Mouse (Mus musculus) hindbrain, embryonic 11.5 days (tissue): Measurements from ENCODE around the gene Pnmal2. TPM values are rescaled to one million over a fixed set of nuclear protein-coding genes. Genes with fewer than 3 reads are reported as not detected.

Experiments used
- ATAC-seq: fragments of 200-750 bp; cut with Nextera tagmentation; 2 replicates; pipeline ENCODE4 v1.8.0; 2017; ENCODE audit warnings: mild to moderate bottlenecking, moderate TSS enrichment, moderate library complexity; ENCODE audit not compliant: low FRiP score
- DNase-seq: peaks from one replicate; pipeline ENCODE4 v3.0.0-alpha.2; 2015; ENCODE audit warnings: low spot score
- H3K27ac ChIP-seq: fragments of 300-500 bp; sonication (generic); 2 replicates; pipeline ENCODE4 v1.5.1; 2014; ENCODE audit warnings: mild to moderate bottlenecking, low read depth, low read length
- H3K27me3 ChIP-seq: fragments of 300-500 bp; sonication (generic); 2 replicates; pipeline ENCODE4 v1.6.1; 2014; ENCODE audit warnings: mild to moderate bottlenecking, low read length, moderate library complexity, mixed read lengths; ENCODE audit not compliant: control insufficient read depth, insufficient read depth
- H3K36me3 ChIP-seq: fragments of 300-500 bp; sonication (generic); 2 replicates; pipeline ENCODE4 v1.6.1; 2014; ENCODE audit warnings: mild to moderate bottlenecking, low read length, moderate library complexity, mixed read lengths; ENCODE audit not compliant: control insufficient read depth, insufficient read depth
- H3K4me1 ChIP-seq: fragments of 300-500 bp; sonication (generic); replicated peaks from 2 replicates; pipeline ENCODE4 v1.6.1; 2014; ENCODE audit warnings: low read length, mixed read lengths; ENCODE audit not compliant: control insufficient read depth, insufficient read depth
- H3K4me2 ChIP-seq: fragments of 300-500 bp; sonication (generic); replicated peaks from 2 replicates; pipeline ENCODE4 v1.6.1; 2014; ENCODE audit warnings: mild to moderate bottlenecking, low read depth, low read length
- H3K4me3 ChIP-seq: fragments of 300-500 bp; sonication (generic); 2 replicates; pipeline ENCODE4 v1.5.1; 2014; ENCODE audit warnings: low read depth, low read length
- H3K9ac ChIP-seq: fragments of 300-500 bp; sonication (generic); 2 replicates; pipeline ENCODE4 v1.6.1; 2014; ENCODE audit warnings: low read depth, low read length
- H3K9me3 ChIP-seq: fragments of 300-500 bp; sonication (generic); 2 replicates; pipeline ENCODE4 v1.6.1; 2016; ENCODE audit warnings: low read length; ENCODE audit not compliant: control insufficient read depth
- WGBS: fragments of 180-500 bp; shearing (Covaris S2); extraction: QIAGEN DNeasy Blood & Tissue Kit; methylation state at CpG from one replicate; pipeline ENCODE4 v1.1.7; 2014; 5-methylcytosine and 5-hydroxymethylcytosine counted together
- polyA plus RNA-seq: library from polyadenylated mRNA; unstranded; fragments of >200 nt; fragmentation: Nextera tagmentation; extraction: Ambion mirVana; gene quantifications from 2 replicates; pipeline ENCODE4 v1.2.1, GENCODE M21; 2014

Gene Pnmal2
- 7.8 and 11.0 TPM in 2 replicates for polyA plus RNA-seq

GRCm38 (mm10) chr7:16944061-16944807 is at the start of gene Pnmal2:
Gene Pnmal2, plus strand, starts transcription at chr7:16944682.
- no peaks in the 10 kb centered on the region for H3K9me3 ChIP-seq
- peaks cover 25% of the 10 kb centered on the region; the same call in 1 of the 2 replicates for H3K4me1 ChIP-seq
- ATAC-seq (peak; percentile 90), DNase-seq (peak; percentile 94)
- H3K27ac ChIP-seq: peak within 1 kb of the TSS; percentile 67
- peak within 1 kb of the TSS; percentile 87 for H3K4me2 ChIP-seq
- 16% methylated on average over 33 of the region's 36 CpGs for WGBS
- H3K9ac ChIP-seq: peak within 1 kb of the TSS; percentile 81
- H3K4me3 ChIP-seq: peak within 1 kb of the TSS; percentile 67
- H3K36me3 ChIP-seq: no peaks in the 10 kb centered on the region
- H3K27me3 ChIP-seq: peaks cover 44% of the 10 kb centered on the region

- Histone ChIP-seq H3K9me3 (no peaks in the 10 kb centered on the region), H3K36me3 (no peaks in the 10 kb centered on the region), H3K27me3 (peaks cover 19% of the 10 kb centered on the region), H3K9ac (no peak overlapping the region), H3K4me2 (peak overlapping the region; percentile 35), H3K27ac (peak overlapping the region; percentile 62; the same call in 1 of the 2 replicates), H3K4me3 (peak overlapping the region; percentile 12), H3K4me1 (peaks cover 18% of the 10 kb centered on the region)
- ATAC-seq (peak; percentile 39), DNase-seq (peak; percentile 87)
- WGBS: under 1% methylated on average over 24 of the region's 24 CpGs
Measured at GRCm38 (mm10) chr7:16895000-16895399, 49.5 kb upstream of the Pnmal2 start.

- DNase-seq (no peak), ATAC-seq (no peak)
- Histone ChIP-seq H3K9me3 (no peaks in the 10 kb centered on the region), H3K27me3 (peaks cover 16% of the 10 kb centered on the region), H3K27ac (no peak overlapping the region), H3K4me2 (peak overlapping the region; percentile 35; the same call in 1 of the 2 replicates), H3K9ac (no peak overlapping the region), H3K4me1 (peaks cover 19% of the 10 kb centered on the region), H3K36me3 (no peaks in the 10 kb centered on the region), H3K4me3 (peak overlapping the region; percentile 12)
- WGBS: 27% methylated on average over 10 of the region's 10 CpGs
Measured at GRCm38 (mm10) chr7:16895511-16895910, 49.0 kb upstream of the Pnmal2 start.

DNA sequence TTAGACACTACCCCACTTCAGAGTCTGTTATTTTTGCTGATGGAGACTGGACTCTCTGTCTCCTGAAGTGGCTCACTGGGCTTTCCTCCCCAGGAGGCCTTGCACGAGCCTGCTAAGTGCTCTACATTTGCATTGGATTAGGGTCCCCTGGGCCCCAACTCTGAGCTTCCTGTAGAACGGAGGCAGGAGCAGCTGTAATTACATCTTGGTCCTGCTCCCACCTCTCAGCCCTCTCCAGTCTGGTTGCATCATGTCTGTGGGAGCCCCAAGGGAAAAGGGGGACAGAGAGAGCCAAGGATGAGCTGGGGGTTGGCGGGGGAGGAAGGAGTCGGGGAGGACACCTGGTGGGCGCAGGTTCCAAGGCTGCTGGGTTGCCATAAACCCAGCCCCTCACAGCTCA is 44.0 kb upstream of the Pnmal2 start:
- 19% methylated on average over 4 of the region's 5 CpGs for WGBS
- H3K9me3 ChIP-seq: no peaks in the 10 kb centered on the region

GRCm38 (mm10) chr7:16903439-16903955 is 41.0 kb upstream of the Pnmal2 start:
- no peak overlapping the region for H3K9ac ChIP-seq
- H3K4me3 ChIP-seq: no peak overlapping the region
- no peaks in the 10 kb centered on the region for H3K27me3 ChIP-seq
- H3K36me3 ChIP-seq: no peaks in the 10 kb centered on the region
- WGBS: 83% methylated on average over 2 of the region's 2 CpGs
- DNase-seq (no peak), ATAC-seq (no peak)
- H3K27ac ChIP-seq: no peak overlapping the region
- H3K4me2 ChIP-seq: no peak overlapping the region
- H3K9me3 ChIP-seq: no peaks in the 10 kb centered on the region
- H3K4me1 ChIP-seq: peaks cover 4% of the 10 kb centered on the region

More for the DNA sequence above, 44.0 kb upstream of the Pnmal2 start:
- ATAC-seq: no peak
- no peak for DNase-seq
- Histone ChIP-seq H3K36me3 (no peaks in the 10 kb centered on the region), H3K27me3 (no peaks in the 10 kb centered on the region), H3K27ac (no peak overlapping the region; the same call in 1 of the 2 replicates), H3K4me3 (no peak overlapping the region), H3K4me1 (peaks cover 4% of the 10 kb centered on the region), H3K4me2 (no peak overlapping the region), H3K9ac (no peak overlapping the region)

DNA sequence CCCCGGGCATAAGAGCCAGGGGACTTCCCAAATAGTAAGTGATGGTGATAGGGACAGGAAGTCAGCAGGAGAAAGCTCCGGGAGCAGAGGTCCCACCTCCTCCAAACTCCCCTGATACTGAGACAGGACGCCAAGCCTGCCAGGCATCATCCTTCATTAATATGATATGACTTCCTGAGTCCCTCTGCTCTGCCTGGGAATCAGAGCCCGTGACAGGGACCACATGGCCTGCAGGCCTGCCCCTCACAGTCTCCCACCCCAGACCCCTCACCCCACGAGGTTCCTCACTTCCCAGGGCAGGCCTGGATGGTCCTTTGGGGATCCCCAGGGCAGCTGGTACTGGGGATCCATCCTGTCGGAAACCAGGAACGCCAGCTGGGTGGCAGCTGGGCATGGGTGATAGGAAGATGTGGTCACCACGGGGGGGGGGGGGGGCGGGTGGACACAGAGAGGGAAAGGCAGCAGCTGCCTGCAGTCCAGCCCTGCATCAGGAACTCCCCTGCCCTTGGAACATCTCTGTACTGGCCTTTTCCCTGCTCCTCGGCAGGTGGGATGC is 40.3 kb upstream of the Pnmal2 start:
- Histone ChIP-seq H3K9me3 (no peaks in the 10 kb centered on the region), H3K27me3 (no peaks in the 10 kb centered on the region), H3K4me2 (no peak overlapping the region), H3K36me3 (no peaks in the 10 kb centered on the region), H3K4me3 (no peak overlapping the region), H3K4me1 (peaks cover 6% of the 10 kb centered on the region), H3K27ac (no peak overlapping the region), H3K9ac (no peak overlapping the region)
- no peak for DNase-seq
- no peak; the same call in 1 of the 2 replicates for ATAC-seq
- WGBS: 67% methylated on average over 7 of the region's 10 CpGs

- DNase-seq (no peak), ATAC-seq (peak; percentile 25; the same call in 1 of the 2 replicates)
- no peaks in the 10 kb centered on the region for H3K27me3 ChIP-seq
- no peak overlapping the region for H3K4me3 ChIP-seq
- no peak overlapping the region for H3K9ac ChIP-seq
- H3K9me3 ChIP-seq: no peaks in the 10 kb centered on the region
- H3K4me2 ChIP-seq: no peak overlapping the region
- H3K4me1 ChIP-seq: peaks cover 5% of the 10 kb centered on the region
- H3K36me3 ChIP-seq: no peaks in the 10 kb centered on the region
- WGBS: 54% methylated on average over 9 of the region's 9 CpGs
- 0 out of 2 replicates have a peak overlapping the region, but pooled peaks have one; percentile 6 for H3K27ac ChIP-seq
Measured at GRCm38 (mm10) chr7:16905491-16906021, 38.9 kb upstream of the Pnmal2 start.

GRCm38 (mm10) chr7:16906281-16906680 is 38.2 kb upstream of the Pnmal2 start, which contains the start of gene Ptgir:
Gene Ptgir, plus strand, starts transcription at chr7:16906490.
- Histone ChIP-seq H3K4me3 (no peak within 1 kb of the TSS), H3K36me3 (no peaks in the 10 kb centered on the region), H3K4me1 (peaks cover 2% of the 10 kb centered on the region; the same call in 1 of the 2 replicates), H3K9me3 (no peaks in the 10 kb centered on the region), H3K9ac (no peak within 1 kb of the TSS), H3K27ac (0 out of 2 replicates have a peak within 1 kb of the TSS, but pooled peaks have one; percentile 6), H3K27me3 (no peaks in the 10 kb centered on the region), H3K4me2 (no peak within 1 kb of the TSS)
- DNase-seq (no peak), ATAC-seq (no peak)
- WGBS: 17% methylated on average over 6 of the region's 6 CpGs
